ENCODE assay signal across 14 mouse cellular contexts in genomic region chr7:99961518-99961917, GRCm38 (mm10). TPM values are rescaled to one million over a fixed set of nuclear protein-coding genes. Genes with fewer than 3 reads are reported as not detected.
"Had no signal": no experiment of that assay in that cellular context is flagged by ENCODE, and none has a peak within 500 bp of the region (broad histone marks: within the 10 kb centered on the region; RNA-seq: fewer than 3 reads in every experiment).

No protein-coding gene starts in this region.

- H3K4me3 ChIP-seq: intestine, embryonic 15.5 days; limb, embryonic 12.5 days; neural tube, embryonic 12.5 days; stomach, embryonic 15.5 days had no signal

- H3K9ac ChIP-seq: intestine, embryonic 15.5 days; limb, embryonic 12.5 days; neural tube, embryonic 12.5 days; stomach, embryonic 15.5 days had no signal

- H3K27ac ChIP-seq: intestine, embryonic 15.5 days; limb, embryonic 12.5 days; neural tube, embryonic 12.5 days; stomach, embryonic 15.5 days had no signal

- H3K9me3 ChIP-seq: intestine, embryonic 15.5 days; limb, embryonic 12.5 days; neural tube, embryonic 12.5 days; stomach, embryonic 15.5 days had no signal

- ATAC-seq: intestine, embryonic 15.5 days had no signal

- H3K36me3 ChIP-seq: intestine, embryonic 15.5 days; limb, embryonic 12.5 days; neural tube, embryonic 12.5 days; stomach, embryonic 15.5 days had no signal

- H3K27me3 ChIP-seq: intestine, embryonic 15.5 days; limb, embryonic 12.5 days; neural tube, embryonic 12.5 days; stomach, embryonic 15.5 days had no signal

- DNase-seq: kidney, adult 18-20 months; kidney, postnatal 4 days; lung, adult 2 months; lung, postnatal 10 days; midbrain, embryonic 14.5 days; thymus, adult 2 months; thymus, postnatal 25 days had no signal

- H3K4me2 ChIP-seq: intestine, embryonic 15.5 days; limb, embryonic 12.5 days; neural tube, embryonic 12.5 days; stomach, embryonic 15.5 days had no signal

RNA-seq across cellular contexts. Expression of gene Chrdl2, which starts 44.5 kb away (rescaled TPM):
- total RNA-seq: liver, adult 2 months; monocyte, adult 5-6 weeks; neutrophil, adult 5-6 weeks had no signal
- polyA plus RNA-seq: midbrain, embryonic 14.5 days had no signal
